Mouse (Mus musculus): ENCODE measurements around the gene Stag1. TPM values are rescaled to one million over a fixed set of nuclear protein-coding genes. Genes with fewer than 3 reads are reported as not detected.
"Not testable (repeated sequence)": the region's sequence is repeated elsewhere in the genome, so short reads cannot be mapped to it uniquely, and the experiment has no call there.

Gene Stag1
- polyA plus RNA-seq, 1 experiment from 2014 or later = 40.9 TPM

DNA sequence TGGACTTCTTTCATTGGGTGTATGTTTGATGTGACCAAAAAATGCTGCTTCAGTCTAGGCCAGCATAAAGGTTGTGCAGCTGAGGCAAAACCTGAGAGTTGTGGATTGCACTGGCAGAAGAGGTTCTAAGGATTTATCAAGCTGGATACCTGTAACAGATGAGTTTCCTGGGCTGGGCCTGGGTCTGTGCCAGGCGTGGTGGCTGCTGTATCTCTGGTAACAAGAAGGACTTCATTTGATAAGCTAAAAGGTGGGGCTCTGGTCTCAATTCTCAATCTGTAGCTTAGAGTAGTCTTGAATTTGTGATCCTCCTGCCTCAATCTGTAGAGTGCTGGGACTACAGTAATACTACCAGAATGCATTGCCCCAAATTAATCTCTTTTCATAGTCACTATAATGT lies 94.6 kb downstream of the Stag1 start:
- Histone ChIP-seq H3K9me3 (replicated peaks; ENCODE audit: low read length) (no peaks in the 10 kb centered on the region), H3K36me3 (ENCODE audit: insufficient read depth, low read length) (no peaks in the 10 kb centered on the region), H3K4me3 (replicated peaks; ENCODE audit: low read depth, low read length) (no peak overlapping the region), H3K4me1 (replicated peaks; ENCODE audit: insufficient read depth, low read length) (no peaks in the 10 kb centered on the region), H3K27me3 (ENCODE audit: insufficient read depth, low read length) (no peaks in the 10 kb centered on the region), H3K9ac (ENCODE audit: low read depth, low read length) (no peak overlapping the region), H3K27ac (no peak overlapping the region), H3K4me2 (ENCODE audit: low read length) (no peak overlapping the region)
- no peak for DNase-seq (ENCODE audit: low spot score)
- 89% methylated on average over 1 of the region's 1 CpGs for WGBS
- ATAC-seq (replicated peaks; ENCODE audit: low FRiP score, low read depth) = no peak
- no peak for TF ChIP-seq CTCF (IDR thresholded peaks at IDR 0.05; ENCODE audit: low read depth)

- Histone ChIP-seq H3K9me3 (replicated peaks; ENCODE audit: low read length) (no peaks in the 10 kb centered on the region), H3K27ac (no peak overlapping the region), H3K9ac (ENCODE audit: low read depth, low read length) (no peak overlapping the region), H3K27me3 (ENCODE audit: insufficient read depth, low read length) (no peaks in the 10 kb centered on the region), H3K4me1 (replicated peaks; ENCODE audit: insufficient read depth, low read length) (no peaks in the 10 kb centered on the region), H3K4me3 (replicated peaks; ENCODE audit: low read depth, low read length) (no peak overlapping the region), H3K36me3 (ENCODE audit: insufficient read depth, low read length) (no peaks in the 10 kb centered on the region), H3K4me2 (ENCODE audit: low read length) (no peak overlapping the region)
- WGBS = 85% methylated on average over 2 of the region's 2 CpGs
- no peak for ATAC-seq (replicated peaks; ENCODE audit: low FRiP score, low read depth)
- DNase-seq (ENCODE audit: low spot score) = no peak
- no peak for TF ChIP-seq CTCF (IDR thresholded peaks at IDR 0.05; ENCODE audit: low read depth)
Measured at GRCm38 (mm10) chr9:100696537-100696936, 98.9 kb downstream of the Stag1 start.

DNA sequence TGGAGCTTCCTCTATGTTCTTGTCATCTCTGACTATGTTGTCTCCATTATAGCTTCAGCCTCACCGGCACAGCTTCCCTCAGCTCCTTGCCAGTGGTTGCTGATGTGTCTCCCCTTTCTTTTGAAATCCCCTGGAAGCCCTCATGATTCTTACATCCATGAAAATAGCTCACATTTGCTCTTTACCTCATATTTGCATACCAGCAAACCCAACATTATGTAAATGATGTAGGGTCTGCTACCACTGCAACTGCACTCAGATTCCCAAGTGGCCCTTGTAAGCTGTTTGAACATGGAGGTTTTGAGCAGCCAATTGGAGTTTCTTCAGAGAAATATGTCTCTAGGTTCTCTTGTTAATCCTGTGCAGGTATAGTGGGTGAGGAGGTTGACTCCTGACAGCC lies 110.0 kb downstream of the Stag1 start:
- Histone ChIP-seq H3K4me3 (replicated peaks; ENCODE audit: low read depth, low read length) (no peak overlapping the region), H3K27ac (no peak overlapping the region), H3K36me3 (ENCODE audit: insufficient read depth, low read length) (0 out of 2 replicates have a peak, but pooled peaks cover 3% of the 10 kb centered on the region), H3K9me3 (replicated peaks; ENCODE audit: low read length) (no peaks in the 10 kb centered on the region), H3K4me2 (ENCODE audit: low read length) (no peak overlapping the region), H3K27me3 (ENCODE audit: insufficient read depth, low read length) (no peaks in the 10 kb centered on the region), H3K4me1 (replicated peaks; ENCODE audit: insufficient read depth, low read length) (no peaks in the 10 kb centered on the region), H3K9ac (ENCODE audit: low read depth, low read length) (no peak overlapping the region)
- no peak for ATAC-seq (replicated peaks; ENCODE audit: low FRiP score, low read depth)
- TF ChIP-seq CTCF (IDR thresholded peaks at IDR 0.05; ENCODE audit: low read depth) = no peak
- DNase-seq (ENCODE audit: low spot score) = no peak
- WGBS = 82% methylated on average over 1 of the region's 1 CpGs

GRCm38 (mm10) chr9:100711665-100712064 lies 114.1 kb downstream of the Stag1 start:
- ATAC-seq (replicated peaks; ENCODE audit: low FRiP score, low read depth) (no peak), DNase-seq (ENCODE audit: low spot score) (no peak)
- Histone ChIP-seq H3K4me3 (replicated peaks; ENCODE audit: low read depth, low read length) (no peak overlapping the region), H3K4me2 (ENCODE audit: low read length) (no peak overlapping the region), H3K4me1 (replicated peaks; ENCODE audit: insufficient read depth, low read length) (no peaks in the 10 kb centered on the region), H3K36me3 (ENCODE audit: insufficient read depth, low read length) (0 out of 2 replicates have a peak, but pooled peaks cover 3% of the 10 kb centered on the region), H3K27ac (no peak overlapping the region), H3K9ac (ENCODE audit: low read depth, low read length) (no peak overlapping the region), H3K27me3 (ENCODE audit: insufficient read depth, low read length) (no peaks in the 10 kb centered on the region), H3K9me3 (replicated peaks; ENCODE audit: low read length) (no peaks in the 10 kb centered on the region)
- WGBS = 63% methylated on average over 2 of the region's 2 CpGs
- no peak for TF ChIP-seq CTCF (IDR thresholded peaks at IDR 0.05; ENCODE audit: low read depth)

DNA sequence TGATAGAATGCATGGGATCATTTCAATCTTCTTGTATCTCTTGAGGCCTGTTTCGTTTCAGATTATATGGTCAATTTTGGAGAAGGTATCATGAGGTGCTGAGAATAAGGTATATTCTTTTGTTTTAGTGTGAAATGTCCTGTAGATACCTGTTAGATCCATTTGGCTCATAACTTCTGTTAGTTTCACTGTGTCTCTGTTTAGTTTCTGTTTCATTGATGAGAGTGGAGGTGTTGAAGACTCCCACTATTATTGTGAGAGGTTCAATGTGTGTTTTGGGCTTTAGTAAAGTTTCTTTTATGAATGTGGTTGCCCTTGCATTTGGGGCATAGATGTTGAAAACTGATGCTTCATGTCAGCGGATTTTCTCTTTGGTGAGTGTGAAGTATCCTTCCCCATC lies 127.2 kb downstream of the Stag1 start:
- not testable (repeated sequence) for H3K27ac ChIP-seq; H3K9me3 ChIP-seq (replicated peaks; ENCODE audit: low read length); H3K4me1 ChIP-seq (replicated peaks; ENCODE audit: insufficient read depth, low read length); H3K27me3 ChIP-seq (ENCODE audit: insufficient read depth, low read length); H3K4me3 ChIP-seq (replicated peaks; ENCODE audit: low read depth, low read length); H3K9ac ChIP-seq (ENCODE audit: low read depth, low read length); DNase-seq (ENCODE audit: low spot score); ATAC-seq (replicated peaks; ENCODE audit: low FRiP score, low read depth); H3K36me3 ChIP-seq (ENCODE audit: insufficient read depth, low read length); H3K4me2 ChIP-seq (ENCODE audit: low read length)
- WGBS = 96% methylated on average over 2 of the region's 2 CpGs

DNA sequence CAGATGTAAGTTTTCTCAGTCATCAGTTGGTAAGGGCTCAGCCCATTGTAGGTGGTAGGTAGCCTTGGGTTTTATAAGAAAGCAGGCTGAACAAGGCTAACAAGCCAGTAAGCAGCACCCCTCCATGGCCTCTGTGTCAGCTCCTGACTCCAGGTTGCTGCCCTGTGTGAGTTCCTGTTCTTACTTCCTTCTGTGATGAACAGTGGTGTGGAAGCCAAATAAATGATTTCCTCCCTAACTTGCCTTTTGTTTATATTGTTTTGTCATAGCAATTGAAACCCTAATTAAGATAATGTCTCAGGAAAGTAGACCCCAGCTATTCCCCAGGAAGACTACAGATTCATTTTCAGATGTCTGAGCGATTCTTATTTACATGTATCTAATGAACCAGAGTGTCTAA lies 134.2 kb downstream of the Stag1 start:
- H3K4me1 ChIP-seq (replicated peaks; ENCODE audit: insufficient read depth, low read length) = no peaks in the 10 kb centered on the region
- 83% methylated on average over 1 of the region's 1 CpGs for WGBS
- no peak overlapping the region for H3K9ac ChIP-seq (ENCODE audit: low read depth, low read length)
- no peaks in the 10 kb centered on the region for H3K27me3 ChIP-seq (ENCODE audit: insufficient read depth, low read length)
- H3K4me2 ChIP-seq (ENCODE audit: low read length) = no peak overlapping the region
- H3K4me3 ChIP-seq (replicated peaks; ENCODE audit: low read depth, low read length) = no peak overlapping the region
- H3K9me3 ChIP-seq (replicated peaks; ENCODE audit: low read length) = no peaks in the 10 kb centered on the region
- ATAC-seq (replicated peaks; ENCODE audit: low FRiP score, low read depth) (no peak), DNase-seq (ENCODE audit: low spot score) (no peak)
- H3K36me3 ChIP-seq (ENCODE audit: insufficient read depth, low read length) = no peaks in the 10 kb centered on the region
- no peak for TF ChIP-seq CTCF (IDR thresholded peaks at IDR 0.05; ENCODE audit: low read depth)
- H3K27ac ChIP-seq = no peak overlapping the region

- Histone ChIP-seq H3K36me3 (ENCODE audit: insufficient read depth, low read length) (no peaks in the 10 kb centered on the region), H3K9ac (ENCODE audit: low read depth, low read length) (no peak overlapping the region), H3K4me3 (replicated peaks; ENCODE audit: low read depth, low read length) (no peak overlapping the region), H3K27ac (no peak overlapping the region), H3K9me3 (replicated peaks; ENCODE audit: low read length) (no peaks in the 10 kb centered on the region), H3K27me3 (ENCODE audit: insufficient read depth, low read length) (no peaks in the 10 kb centered on the region), H3K4me1 (replicated peaks; ENCODE audit: insufficient read depth, low read length) (no peaks in the 10 kb centered on the region), H3K4me2 (ENCODE audit: low read length) (no peak overlapping the region)
- WGBS = 78% methylated on average over 6 of the region's 6 CpGs
- DNase-seq (ENCODE audit: low spot score) = no peak
- no peak for ATAC-seq (replicated peaks; ENCODE audit: low FRiP score, low read depth)
- TF ChIP-seq CTCF (IDR thresholded peaks at IDR 0.05; ENCODE audit: low read depth) = no peak
Measured at GRCm38 (mm10) chr9:100733907-100734440, 136.4 kb downstream of the Stag1 start.

Measured in kidney, postnatal 0 days (tissue).